Mouse (Mus musculus) C2C12 (cell line): Measurements from ENCODE around the gene Pfdn4.

Source experiments
- CEBPB ChIP-seq: IDR thresholded peaks from one replicate; pipeline ENCODE4 v1.6.1; 2011; ENCODE audit warnings: low read depth, mild to moderate bottlenecking, control low read depth, moderate library complexity
- CTCF ChIP-seq: IDR thresholded peaks from one replicate; pipeline ENCODE4 v1.5.1; 2011; ENCODE audit not compliant: control insufficient read depth, insufficient read depth, insufficient read length
- MAX ChIP-seq: IDR thresholded peaks from one replicate; pipeline ENCODE4 v1.6.1; 2011; ENCODE audit warnings: mild to moderate bottlenecking, control low read depth

GRCm38 (mm10) chr2:170482019-170482540 is 14.1 kb upstream of the Pfdn4 start:
- TF ChIP-seq CTCF (no peak), MAX (no peak), CEBPB (no peak)
